Mouse (Mus musculus) brain, adult 2 months (tissue): ENCODE measurements around the gene S100z.
A peak's percentile ranks its signal among the peaks of the same experiment; 100 is the strongest.

ENCODE experiments used
- DNase-seq: peaks from one replicate; pipeline ENCODE4 v3.0.0; 2011; ENCODE audit warnings: low read depth, low spot score

The S100z gene

DNA sequence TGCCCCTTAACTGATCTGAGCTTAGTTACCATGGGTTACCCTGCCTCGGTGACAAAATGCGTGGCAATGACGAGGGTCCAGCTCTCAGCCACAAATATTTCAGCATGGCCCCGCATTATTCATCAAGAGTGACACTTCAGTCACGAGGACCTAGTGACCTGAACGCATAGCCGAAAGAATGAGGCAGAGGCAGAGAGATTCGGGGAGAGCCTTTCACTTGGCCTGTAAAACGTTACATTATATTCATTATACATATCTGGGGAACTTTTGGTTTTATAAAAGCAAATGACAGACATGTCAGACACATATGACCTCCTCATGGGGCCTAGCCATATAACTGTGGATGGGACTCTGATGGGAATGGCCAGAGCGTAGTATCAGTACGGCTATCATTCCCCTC is 33.7 kb downstream of the S100z start, which contains the start of gene Crhbp:
Gene Crhbp (minus strand): TSS at position 101 of the 400 bp plus-strand sequence.
- no peak for DNase-seq

DNA sequence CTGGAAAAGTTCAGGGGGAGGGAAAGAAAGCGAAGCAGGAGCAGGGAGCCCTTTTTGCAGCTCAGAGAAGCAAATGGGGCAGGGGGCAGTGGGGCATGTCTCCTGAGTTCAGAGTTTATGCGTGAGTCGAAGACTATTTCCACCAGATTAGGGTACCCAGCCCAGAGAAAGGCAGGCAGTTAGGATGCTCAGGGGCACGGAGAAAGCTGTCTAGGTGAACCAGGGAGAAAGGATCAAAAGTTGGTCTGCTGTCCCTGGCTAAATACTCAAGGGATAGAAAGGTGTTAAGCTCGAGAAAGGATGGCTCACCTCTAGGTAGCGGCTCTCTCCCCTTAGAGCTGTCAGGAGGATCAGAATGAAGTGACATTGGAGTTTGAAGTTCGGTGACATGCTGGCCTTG is 34.2 kb downstream of the S100z start:
- DNase-seq = no peak

DNA sequence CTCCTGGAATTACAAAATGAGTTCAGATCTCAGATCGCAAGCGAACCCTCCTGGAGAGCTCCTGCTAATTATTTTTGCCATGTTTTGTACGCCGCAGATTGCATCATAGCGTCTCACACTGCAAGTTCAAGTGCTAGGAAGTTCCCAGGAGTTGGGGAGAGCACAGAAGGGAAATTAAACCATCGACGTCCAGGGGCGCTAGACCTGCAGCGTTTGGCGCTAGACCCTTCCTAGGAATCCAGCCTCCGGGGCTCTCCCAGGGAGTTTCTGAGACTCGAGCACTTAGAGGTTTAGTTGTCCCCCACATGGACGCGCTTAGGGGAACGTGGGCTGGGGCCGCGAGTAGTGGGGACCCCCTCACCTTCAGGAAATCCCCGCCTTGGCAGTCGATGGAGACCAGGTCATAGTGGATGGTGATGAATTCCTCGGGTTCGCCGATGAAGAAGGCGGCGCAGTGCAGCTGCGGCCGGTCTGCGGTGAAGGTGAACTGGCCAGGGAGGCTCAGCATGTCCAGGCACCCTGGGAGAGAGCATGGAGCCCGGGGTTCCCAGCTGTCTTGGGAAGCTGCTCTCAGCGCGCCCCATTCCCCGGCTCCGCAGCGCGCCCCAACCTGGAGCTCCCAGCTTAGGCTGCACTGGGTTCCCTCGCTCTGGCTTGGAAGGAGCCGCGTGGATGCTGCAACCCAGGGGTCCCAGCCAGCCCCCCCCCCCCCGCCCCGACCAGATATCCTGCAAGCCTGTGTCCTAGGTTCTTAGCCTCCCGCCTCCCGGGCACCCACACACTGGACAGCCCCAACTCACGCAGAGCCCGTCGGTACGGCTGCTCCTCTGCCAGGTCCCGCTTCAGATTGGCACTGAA is 34.9 kb downstream of the S100z start:
- DNase-seq = peak; percentile 40

DNA sequence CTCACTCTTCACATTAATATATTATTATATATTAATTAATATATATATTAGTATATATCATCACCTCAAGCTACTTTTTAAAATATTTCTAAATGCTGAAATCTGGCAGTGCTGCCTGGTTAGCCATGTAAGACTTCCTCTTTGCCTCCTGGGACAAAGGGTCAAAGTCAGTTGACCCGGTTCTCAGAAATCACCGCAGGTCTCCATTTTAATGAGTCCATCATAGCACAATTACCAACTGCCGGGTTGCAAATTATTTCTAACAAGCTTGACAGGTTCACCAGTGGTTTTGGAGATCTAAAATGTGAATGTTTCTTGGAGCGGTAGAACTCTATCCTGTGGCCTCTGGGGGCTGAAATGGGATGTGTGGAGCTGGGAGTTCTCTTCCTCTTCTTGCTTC is 35.6 kb downstream of the S100z start:
- DNase-seq = no peak

DNA sequence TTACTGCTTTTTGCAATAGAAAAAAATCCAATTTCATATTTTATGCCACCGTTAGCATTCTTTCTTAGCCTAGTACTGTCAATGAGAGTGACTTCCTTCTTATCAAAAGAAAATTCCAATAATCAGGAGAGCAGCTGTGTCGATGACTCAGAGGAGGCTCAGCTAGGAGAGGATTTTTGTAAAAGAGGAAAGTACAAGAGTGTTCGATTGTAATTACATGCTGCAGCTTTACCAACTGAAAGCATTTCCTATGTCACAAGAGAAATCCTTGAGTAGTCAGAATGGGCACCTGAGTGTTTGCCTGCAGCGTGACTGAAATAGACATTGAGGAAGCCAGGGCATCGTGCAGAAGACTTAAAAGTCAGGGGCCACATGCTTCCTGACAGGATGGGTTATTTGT is 39.0 kb downstream of the S100z start:
- peak; percentile 66 for DNase-seq

DNA sequence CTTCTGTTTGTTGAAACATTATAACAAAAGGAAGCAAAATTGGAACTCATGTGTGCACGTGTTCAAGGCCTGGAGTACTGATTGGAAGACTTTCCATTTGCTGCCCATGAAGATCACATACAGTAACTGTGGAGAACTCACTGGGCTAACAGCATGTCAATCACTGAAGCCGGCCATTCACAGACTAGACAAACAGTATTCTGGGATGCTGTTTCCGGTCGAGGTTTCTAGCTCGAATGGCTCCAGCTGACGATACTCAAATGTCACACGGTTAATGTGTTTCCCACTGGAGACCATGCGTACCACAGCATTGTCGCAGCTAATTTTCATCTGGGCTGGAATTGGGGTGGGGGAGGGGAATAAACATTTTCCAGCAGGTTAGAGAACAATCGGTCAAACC is 46.8 kb downstream of the S100z start:
- no peak for DNase-seq

DNA sequence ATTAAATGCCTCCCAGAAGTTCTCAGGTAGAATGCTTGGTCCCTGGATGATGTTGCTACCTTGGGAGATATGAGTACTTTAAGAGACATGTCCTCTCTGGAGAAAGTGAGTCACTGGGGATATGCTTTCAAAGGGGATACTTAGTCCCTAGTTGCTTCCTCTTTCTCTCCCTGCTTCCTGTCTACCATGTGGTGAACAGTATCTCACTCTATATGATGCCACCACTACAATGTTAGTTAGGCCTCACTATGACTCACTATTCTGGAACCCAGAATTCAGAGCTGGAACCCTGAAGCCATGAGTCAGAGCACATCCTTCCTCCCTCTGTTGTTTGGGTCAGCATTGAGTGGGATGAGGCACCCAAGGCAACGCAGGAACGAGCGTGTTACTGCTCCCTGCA is 51.0 kb downstream of the S100z start:
- DNase-seq = peak; percentile 62
